Mouse (Mus musculus): ENCODE results near the gene C4bp.
A peak's percentile ranks its signal among the peaks of the same experiment; 100 is the strongest.
"Not testable (repeated sequence)": the region's sequence is repeated elsewhere in the genome, so short reads cannot be mapped to it uniquely, and the experiment has no call there.

The C4bp gene

DNA sequence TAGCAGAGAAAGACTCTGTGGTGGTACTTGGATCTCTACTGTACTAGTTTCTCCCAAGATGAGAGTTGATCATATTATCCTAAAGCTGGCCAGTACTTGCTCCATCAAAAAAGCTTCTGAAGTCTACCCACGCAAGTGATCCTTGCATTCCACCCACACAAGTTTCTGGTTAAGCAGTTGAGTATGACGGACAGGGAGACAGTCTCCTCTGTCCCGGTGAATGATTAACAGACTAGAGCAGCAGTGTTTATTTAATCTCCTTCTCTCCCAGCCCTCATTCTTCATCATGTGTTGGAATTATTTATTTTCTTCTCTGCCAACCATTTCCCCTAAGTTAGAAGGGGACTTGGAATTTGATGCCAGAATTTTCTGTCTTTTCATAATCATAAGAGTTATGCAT lies at the start of gene C4bp:
TSS of gene C4bp (minus strand) at position 179 of the 400 bp plus-strand sequence.
- no peak for DNase-seq

GRCm38 (mm10) chr1:130710283-130711080 lies 49.0 kb upstream of the C4bp start:
- no peak for DNase-seq

- no peak for DNase-seq
These were observed 42.2 kb upstream of the C4bp start for GRCm38 (mm10) chr1:130703613-130704012.

DNA sequence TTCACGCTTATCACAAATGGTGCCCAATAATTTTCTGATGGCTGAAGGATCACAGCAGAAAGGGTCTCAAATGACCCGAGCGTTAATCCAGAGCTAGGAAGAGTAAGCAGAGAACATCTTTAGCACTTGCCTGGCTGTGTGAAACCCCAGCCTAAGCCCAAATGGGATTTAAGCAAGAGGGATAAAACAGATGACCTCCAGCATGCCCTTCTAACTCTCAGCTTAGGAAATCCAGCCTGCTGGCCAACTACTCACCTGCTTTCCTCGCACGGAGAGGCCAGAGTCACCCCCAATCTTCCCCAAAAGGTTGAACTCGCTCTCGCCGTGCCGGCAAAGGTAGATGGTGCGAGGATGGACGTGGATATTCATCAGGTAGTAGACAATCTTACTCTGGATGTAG lies 40.5 kb upstream of the C4bp start:
- no peak for DNase-seq

- no peak for DNase-seq
These were observed 38.7 kb upstream of the C4bp start for GRCm38 (mm10) chr1:130699937-130700633.

- DNase-seq, result no peak
These were observed 37.2 kb upstream of the C4bp start for GRCm38 (mm10) chr1:130698601-130699000.

DNA sequence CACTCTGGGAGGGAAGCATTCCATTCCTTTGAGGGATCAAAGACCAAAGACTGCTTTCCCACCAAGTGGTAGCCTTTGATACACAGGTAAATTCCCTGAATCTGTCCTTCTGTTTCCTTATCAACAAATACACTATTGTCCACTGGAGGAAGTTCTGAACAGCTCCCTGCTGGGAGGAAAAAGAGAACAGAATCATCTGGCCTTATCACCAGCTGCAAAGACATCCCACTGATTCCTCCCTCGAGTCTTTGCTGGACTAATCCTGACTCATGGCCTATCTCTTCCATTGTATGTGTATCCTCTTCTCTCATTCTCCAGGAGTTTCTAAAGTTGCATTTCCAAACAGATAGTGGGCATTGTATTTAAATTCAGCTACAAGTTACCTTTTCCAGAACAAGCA lies 22.5 kb upstream of the C4bp start:
- no peak for DNase-seq

GRCm38 (mm10) chr1:130681656-130682413 lies 20.4 kb upstream of the C4bp start:
- DNase-seq, result no peak

DNA sequence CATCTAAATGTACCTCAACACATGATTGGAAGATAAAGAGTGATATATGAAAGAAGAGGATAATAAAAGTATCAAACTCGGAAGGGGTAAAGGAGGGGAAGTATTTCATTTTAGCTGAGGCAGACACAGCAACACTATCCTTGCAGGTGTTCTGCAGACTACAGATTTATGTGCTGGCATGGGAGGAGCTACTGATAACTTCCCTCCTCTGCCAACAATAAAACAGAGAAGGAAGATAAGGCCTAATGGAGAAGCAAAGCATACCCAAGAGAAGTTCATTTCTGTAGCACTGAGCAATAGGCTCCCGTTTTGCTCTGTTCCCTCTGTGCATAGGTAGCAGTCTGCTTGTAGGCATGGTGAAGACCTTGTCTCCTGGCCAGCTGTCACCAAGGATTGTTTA lies 19.6 kb upstream of the C4bp start:
- no peak for DNase-seq

GRCm38 (mm10) chr1:130678551-130678950 lies 17.1 kb upstream of the C4bp start:
- DNase-seq, result no peak

GRCm38 (mm10) chr1:130663576-130663975 lies 2.1 kb upstream of the C4bp start:
- DNase-seq, result not testable (repeated sequence)

- not testable (repeated sequence) for DNase-seq
These were observed 1.8 kb downstream of the C4bp start for GRCm38 (mm10) chr1:130659641-130660040.

- no peak for DNase-seq
These were observed 17.3 kb downstream of the C4bp start for GRCm38 (mm10) chr1:130644103-130644502.

GRCm38 (mm10) chr1:130640967-130641366 lies 20.5 kb downstream of the C4bp start:
- DNase-seq, result no peak

GRCm38 (mm10) chr1:130633761-130634410 lies 27.5 kb downstream of the C4bp start:
- peak; percentile 85 to 89 for DNase-seq

DNA sequence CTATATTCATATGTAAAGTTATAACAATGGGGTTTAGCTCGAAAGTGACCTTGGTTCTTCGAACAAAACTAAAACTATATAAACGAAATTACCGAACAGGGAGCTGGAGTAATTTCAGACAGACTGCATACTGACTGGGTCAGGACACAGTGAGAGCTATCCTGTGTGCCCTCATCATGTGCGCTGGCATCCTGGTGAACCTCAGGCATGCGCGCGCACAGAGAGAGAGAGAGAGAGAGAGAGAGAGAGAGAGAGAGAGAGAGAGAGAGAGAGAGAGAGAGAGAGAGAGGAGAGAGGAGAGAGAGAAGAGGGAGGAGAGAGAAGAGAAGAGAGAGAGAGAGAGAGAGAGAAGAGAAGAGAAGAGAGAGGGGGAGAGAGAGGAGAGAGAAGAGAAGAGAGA lies 28.1 kb downstream of the C4bp start:
- DNase-seq, result peak; percentile 25 to 60

DNA sequence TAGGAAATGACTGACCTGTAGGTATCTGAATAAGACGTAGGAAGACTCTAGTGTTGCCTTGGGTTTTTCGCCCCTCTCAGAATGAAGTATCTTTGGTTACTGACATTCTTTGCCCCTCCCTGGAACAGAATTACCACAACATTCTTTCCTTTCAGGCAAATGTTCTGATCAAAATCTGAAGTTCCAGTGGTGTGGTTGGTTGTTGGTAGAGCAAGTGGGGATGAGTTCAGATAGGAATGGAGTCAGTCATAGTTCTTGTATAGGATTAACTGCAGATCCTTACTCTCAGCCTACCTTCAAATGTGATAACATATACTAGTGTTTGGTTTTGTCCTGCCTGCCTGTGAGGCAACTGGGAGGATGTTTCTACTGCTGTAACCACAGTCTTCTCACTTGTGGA lies 31.9 kb downstream of the C4bp start, which contains the start of gene Zp3r:
TSS of gene Zp3r (minus strand) at position 101 of the 400 bp plus-strand sequence.
- peak in 1 of 2 experiments; percentile 8 for DNase-seq

DNA sequence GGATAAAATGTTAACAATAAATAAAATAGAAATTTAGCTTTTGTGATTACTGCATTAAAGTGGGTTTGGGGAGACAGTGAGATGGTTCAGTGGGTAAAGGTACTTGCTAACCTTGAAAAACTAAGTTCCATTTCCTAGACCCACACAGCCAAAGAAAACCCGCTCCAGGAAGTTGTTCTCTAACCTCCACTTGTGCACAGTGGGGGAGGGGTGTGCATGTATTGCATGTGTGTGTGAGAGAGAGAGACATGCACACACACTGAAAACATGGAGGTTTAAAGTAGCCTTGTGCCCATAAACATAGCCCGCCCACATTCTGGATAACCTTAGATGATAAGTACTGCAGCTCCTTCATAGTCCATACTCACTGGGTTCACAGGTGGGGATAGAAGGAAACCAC lies 65.1 kb downstream of the C4bp start:
- DNase-seq, result peak; percentile 24 to 41

GRCm38 (mm10) chr1:130588659-130589058 lies 72.8 kb downstream of the C4bp start:
- no peak for DNase-seq
